Mouse (Mus musculus) right cerebral cortex, postnatal 25 days (tissue): ENCODE measurements around the gene Fig4.

Experiments used
- DNase-seq: peaks from one replicate; pipeline ENCODE4 v3.0.0; 2022

Fig4 gene

DNA sequence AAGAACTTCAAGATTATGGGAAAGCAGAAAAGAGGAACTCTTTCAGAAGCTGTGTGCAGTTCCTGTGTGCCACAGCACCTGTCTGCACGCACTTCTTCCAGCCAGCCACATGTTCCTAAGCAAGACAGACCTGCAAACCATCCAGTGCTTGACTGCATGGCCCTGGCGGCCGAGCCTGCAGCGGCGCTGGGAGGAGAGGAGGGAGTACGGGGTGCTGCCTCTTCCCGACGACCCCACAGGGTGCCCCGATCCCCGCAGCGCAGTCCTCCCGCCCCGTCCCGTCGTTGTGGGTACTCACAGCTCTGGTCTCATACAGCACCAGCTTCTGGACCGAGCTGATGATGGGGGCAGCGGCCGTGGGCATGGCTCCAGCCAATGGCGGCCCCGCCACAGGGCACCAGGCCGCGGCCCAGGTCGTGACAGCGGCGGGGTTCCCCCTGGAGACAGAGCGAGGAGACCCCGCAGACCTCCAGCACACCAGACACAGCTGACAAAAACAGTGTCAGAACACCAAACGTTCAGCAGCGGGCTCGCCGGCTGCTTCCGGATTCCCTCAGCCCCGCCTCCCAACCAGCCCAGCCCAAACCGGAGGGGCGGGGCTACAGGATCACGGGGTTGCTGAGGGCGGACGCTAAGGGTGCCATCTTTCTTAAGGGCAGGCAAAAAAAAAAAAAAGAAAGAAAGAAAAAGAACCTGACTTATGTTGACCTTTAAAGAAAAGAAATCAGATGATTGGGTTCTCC is at the start of gene Fig4:
Gene Fig4 (minus strand): TSS at position 572 of the 743 bp plus-strand sequence.
- DNase-seq, result peak; percentile 81

DNA sequence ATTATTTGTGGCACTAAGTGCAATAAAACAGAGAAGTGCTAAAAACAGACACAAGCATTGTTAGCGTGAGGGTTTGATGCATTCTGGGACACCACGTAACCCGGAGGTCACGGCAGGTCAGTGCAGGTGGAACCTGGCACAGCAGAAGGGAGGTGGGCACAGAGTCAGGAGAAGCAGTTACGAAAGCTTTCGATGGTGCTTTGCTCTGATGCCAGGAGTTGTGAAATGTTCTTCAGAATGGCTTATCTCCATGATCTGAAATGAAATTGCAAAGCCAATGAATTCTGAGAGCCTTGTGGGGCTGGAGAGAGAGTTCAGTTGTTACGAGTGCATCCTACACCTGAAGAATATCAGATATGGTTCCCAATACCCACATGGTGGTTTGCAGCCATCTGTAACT is 38.3 kb upstream of the Fig4 start:
- no peak for DNase-seq

DNA sequence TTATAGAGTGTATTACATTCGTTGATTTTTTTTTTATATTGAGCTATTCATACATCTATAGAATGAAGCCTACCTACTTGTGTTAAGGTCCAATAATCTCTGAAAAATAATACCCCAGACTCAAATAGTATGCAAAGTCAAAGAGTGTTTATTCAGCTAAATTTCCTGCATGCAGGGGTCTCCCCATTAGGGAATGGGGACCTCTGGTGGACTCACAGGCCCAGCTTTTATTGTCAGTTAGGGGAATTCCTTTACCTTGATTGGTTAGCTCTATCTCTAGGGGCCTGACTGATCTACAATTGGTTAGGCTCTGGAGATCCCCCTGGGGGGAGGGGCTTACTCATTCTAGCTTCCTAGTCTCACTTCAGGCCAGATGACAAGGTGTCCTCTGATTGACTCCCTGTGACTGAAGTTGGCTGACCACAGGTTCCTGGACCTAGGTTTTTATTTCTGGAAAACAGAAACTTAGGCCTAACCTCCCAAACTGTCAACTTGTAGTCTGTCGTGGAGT is 29.5 kb upstream of the Fig4 start:
- DNase-seq, result no peak

DNA sequence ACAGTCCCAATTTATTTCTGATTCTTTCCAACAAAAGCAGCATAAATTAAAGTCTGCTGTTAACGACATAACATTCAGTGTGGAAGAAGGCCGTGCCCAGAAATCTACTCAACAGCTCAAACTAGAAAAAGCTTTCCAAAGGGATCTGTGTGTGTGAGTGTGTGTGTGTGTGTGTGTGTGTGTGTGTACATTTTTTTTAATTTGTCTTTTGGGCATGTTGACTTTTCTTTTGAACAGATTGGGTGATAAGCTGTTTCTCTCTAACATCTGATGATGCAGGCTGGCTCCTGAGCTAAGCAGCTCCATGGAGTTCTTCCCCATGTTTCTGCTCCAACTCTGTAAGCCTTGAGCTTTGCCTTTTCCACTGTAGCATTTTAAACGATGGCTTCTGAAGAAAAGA is 12.8 kb upstream of the Fig4 start:
- no peak for DNase-seq

GRCm38 (mm10) chr10:41308205-41308604 is 5.1 kb upstream of the Fig4 start:
- DNase-seq, result no peak

DNA sequence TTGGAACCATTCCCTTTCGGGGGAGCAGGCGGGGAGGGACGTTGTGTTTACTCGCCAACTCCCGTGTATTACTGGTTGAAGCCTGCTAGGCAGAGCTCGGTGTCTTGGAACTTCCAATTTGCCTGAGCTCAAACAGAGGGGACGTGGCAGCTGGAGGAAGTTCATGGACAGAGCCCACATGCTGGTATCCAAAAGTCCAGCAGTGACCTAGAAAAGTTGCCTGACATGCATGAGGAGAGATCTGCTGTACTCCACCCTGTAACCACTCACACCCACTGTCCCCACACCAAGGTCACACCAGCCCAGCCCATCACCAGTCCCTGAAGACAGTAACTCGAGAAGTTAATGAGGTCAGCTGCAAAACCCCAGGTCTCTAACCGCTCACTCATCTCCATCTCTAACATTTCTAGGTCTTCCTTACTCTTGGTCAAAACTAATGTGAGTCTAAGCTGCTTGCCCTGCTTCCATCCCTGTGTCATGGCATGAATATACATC is 1.9 kb upstream of the Fig4 start:
- no peak for DNase-seq

DNA sequence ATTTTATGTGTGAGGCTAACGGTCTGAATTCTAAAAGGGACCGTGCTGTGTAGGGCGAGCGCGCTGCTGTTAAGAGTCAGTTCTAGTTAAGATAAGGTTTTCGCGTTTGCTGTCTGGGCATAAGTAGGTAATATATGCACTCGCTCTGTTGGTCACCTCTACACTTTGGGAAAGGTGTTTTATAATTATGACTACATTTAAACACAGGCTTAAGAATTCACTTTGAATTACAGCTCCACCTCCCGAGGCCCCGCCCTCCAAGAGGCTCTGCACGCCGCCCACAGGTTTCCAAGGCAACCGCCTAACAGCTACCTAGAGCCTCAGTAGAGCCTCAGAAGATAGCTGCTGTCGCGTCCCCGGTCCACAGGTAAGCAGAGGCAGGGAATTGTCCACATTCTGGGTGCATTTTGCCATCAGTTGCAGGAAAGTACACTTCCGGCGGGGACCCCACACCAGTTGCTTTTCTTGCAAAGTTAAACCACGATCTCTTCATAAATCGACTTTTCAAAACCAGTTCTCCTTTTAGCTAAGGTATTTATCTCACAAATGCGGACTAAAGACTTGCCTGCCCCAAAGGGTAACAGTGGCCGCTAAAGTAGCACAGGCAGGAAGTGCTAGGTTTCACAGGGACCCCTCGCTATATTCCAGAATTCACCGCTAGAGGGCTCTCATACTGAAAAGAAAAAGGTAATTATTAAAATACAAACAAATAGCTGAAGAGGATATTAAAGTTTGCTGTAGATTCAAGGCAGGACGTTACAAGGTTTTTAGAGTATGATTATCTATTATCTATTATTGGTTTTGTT is 782 bp upstream of the Fig4 start, which contains the start of gene Ak9:
Gene Ak9 (plus strand): TSS at position 342 of the 806 bp plus-strand sequence.
- peak; percentile 83 for DNase-seq

DNA sequence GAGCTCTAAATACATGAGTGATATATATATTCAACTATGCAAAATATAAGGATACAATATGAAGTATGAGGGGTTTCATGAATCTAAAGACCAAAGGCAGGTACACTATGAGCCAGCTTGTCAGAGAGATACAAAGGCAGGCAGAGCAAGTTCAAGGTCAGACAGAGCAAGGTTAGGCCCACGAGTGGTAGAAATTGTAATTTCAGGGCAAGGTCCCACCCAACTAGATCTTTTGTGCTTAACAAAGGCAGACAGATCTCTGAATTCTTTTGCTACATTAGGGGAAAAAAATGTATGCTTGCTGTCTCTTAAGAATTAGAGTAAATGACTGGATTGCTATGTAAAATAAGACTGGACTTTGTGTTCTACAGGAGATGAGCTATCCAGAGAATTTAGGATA is 2.9 kb downstream of the Fig4 start:
- no peak for DNase-seq

- no peak for DNase-seq
These were observed 7.9 kb downstream of the Fig4 start for GRCm38 (mm10) chr10:41295145-41295544.

- no peak for DNase-seq
These were observed 8.3 kb downstream of the Fig4 start for GRCm38 (mm10) chr10:41294734-41295133.

DNA sequence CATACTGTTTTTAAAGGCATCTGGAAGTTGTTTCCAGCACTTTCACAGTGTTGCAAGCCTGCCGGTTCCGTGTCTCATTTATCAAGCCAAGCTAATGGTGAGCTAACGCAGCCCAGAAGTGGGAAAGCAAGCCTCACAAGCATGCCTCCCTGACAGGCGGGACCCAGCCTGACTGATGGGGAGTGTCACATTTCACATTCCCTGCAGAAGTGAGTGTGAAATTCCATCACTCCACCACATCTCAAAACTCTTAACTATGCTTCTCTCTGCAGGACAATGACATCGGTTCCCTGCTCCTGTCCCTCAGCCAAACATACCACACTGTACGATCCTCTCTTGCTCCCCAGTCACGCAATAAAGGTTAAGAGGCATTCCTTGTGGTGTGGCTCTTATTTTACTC is 10.0 kb downstream of the Fig4 start:
- no peak for DNase-seq

DNA sequence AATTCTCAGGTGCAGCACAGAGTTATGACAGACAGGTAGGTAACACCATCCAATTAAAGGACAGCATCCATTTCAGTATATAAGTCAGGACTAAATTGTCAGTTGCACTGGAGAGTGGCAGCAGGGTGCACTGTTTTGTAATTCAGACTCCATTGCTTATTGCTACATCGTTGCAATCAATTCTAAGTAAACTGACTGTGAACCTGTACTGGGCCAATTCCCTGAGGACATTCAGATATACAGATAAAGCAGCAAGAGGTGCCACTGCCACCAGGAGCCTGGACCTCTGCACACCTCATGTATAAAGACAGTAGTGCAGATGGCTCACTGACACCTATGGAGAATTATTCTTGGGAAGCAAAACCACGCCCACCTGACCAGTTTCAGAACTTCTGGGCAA is 12.0 kb downstream of the Fig4 start:
- no peak for DNase-seq

DNA sequence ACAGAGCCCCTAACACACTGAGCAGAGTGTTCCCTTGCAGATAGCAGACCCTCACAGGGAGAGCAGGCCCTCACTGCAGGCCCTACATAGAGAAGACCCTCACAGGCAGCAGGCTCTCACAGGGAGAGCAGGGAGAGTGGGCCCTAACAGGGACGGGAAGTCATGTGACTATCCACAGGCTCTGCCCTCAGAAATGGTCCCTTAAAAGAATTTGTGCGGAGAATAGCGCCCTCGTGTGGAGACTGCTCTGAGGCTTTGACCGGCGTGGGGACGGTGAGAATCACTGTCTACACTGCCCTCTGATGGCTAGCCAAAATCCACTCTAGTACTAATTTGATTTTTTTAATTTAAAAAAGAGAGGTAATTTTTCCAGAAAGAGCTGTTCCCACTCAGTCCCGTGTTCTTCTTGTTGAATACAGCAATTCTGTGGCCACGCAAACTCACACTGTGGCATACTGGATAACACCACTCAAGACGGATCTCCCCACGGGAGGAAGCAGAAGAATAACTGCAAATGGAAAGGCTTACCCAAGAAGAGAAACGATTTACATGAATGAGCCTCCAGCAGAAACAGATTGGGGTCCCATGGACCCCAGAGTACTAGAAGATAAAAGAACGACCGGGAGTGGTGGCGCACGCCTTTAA is 14.2 kb downstream of the Fig4 start:
- peak; percentile 79 for DNase-seq

DNA sequence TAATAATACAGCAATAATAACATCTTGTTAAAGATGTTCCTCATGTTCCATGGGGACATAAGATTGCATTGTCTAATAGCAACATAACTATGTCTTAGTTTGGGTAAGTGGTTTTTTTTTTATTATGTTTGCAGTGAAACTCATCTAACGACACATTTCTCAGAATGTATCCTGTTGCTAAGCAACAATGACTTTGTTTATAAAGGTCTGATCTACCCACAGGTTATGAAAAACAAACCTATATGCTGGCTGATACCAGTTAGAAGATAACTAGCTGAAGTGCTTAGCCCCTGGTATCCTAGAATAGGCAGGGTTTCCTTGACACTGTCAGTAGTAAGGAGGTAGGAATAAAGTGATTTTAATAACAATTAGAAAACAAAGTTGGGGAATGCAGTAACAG is 15.0 kb downstream of the Fig4 start:
- DNase-seq, result no peak

- no peak for DNase-seq
These were observed 15.4 kb downstream of the Fig4 start for GRCm38 (mm10) chr10:41287618-41288017.

GRCm38 (mm10) chr10:41282086-41282485 is 21.0 kb downstream of the Fig4 start:
- no peak for DNase-seq

GRCm38 (mm10) chr10:41280796-41281195 is 22.3 kb downstream of the Fig4 start:
- no peak for DNase-seq

DNA sequence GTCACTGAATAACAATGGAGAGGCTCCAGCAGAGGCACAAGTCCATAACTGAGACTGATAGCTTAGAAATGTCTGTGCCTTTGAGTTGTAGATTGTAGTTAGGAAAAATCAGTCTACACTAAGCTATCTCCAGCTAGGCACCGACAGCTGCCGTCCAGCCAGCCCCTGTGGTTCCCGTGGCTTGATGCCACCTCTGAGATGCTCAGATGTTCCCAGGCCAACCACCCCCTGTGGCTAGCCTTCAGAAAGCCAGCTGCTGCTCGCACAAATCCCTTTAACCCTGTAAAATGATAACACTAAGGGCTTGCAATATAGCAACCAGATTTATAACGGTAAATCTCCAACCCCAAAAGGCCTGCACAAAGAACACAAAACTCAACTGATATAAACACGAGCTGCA is 22.9 kb downstream of the Fig4 start:
- no peak for DNase-seq

DNA sequence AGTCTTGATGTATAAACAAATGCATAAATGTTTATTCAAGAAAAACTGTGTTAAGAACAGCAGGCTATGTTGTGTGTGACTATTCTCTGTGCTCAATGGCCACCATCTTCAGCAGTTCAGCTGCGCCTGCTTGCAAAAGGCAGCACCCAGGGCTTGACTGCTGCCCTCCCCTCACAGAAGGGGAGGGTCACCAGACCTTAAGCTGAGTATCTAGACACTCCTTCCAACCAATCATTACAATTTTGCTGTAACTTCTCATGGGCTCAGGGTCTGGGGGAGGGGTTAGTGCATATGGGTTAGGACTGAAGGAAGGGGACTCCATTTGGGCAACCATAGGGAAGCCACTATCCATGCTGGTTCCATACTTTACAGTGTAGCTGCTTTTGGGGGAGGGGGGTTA is 24.3 kb downstream of the Fig4 start:
- no peak for DNase-seq

DNA sequence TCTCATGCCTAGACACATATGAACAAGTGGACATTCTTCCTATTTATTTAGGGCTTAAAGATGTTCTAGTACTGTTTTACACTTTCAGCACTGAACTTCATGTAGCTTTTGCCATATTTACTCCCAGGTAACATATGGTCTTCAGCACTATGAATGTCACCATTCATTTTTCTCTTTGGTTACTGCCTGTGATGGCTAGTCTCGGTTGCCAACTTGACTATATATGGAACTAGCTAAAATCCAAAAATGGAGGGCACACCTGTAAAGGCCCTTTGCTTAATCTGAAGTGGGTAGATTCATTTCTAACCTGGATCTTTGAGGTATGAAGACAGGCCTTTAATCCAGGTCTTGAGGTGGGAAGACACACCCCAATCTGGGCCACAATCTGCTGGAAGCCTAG is 28.2 kb downstream of the Fig4 start:
- no peak for DNase-seq

DNA sequence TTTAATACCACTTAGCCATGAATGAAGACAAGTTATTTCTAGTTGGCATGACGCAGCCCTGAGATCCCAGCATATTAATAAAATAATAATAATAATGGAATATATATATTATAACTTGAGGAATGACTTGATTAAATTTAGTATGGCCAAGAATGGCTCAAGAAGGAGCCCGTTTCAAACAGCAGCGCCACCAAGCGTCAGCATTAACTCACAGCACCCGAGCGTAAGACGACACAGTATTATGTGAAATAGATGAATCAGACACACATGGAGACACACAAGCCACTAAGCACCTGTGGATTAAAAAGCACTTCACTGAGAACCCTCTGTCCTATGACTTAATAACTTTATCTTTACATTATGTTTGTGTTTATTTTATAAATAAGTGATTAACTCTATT is 31.2 kb downstream of the Fig4 start:
- no peak for DNase-seq

DNA sequence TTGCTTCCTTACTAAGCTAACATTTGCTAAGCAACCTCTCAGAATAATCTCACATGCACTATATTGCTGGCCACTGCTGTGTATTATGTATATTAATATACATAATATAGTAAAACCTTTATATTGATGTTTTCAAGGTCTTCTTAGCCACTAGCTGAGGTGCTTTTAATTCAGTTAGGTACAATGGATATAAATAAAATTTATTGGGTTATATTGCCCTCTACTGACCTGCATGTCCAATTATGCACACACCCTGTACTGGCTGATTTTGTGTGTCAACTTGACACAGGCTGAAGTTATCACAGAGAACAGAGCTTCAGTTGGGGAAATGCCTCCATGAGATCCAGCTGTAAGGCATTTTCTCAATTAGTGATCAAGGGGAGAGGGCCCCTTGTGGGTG is 41.2 kb downstream of the Fig4 start:
- no peak for DNase-seq

DNA sequence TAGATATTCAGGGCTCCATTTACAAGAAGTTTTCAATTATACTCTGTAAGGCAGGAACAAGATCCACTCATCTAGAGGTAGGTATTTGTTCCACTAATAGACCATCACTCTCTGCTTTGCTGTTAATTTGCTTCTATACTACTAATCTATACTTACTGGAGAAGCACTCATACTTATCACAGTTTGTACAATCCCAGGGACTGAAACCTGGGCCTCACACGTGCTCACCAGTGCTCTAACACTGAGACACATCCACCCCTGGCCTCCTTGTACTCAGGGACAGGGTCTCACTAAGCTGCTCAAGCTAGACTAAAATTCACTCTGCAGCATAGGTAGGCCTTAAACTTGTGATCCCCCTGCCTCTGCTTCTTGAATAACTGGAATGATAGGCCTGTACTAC is 41.8 kb downstream of the Fig4 start:
- DNase-seq, result no peak
